Mouse (Mus musculus): ENCODE results near the gene Ralgps1.
"Not testable (repeated sequence)": the region's sequence is repeated elsewhere in the genome, so short reads cannot be mapped to it uniquely, and the experiment has no call there.

The Ralgps1 gene

DNA sequence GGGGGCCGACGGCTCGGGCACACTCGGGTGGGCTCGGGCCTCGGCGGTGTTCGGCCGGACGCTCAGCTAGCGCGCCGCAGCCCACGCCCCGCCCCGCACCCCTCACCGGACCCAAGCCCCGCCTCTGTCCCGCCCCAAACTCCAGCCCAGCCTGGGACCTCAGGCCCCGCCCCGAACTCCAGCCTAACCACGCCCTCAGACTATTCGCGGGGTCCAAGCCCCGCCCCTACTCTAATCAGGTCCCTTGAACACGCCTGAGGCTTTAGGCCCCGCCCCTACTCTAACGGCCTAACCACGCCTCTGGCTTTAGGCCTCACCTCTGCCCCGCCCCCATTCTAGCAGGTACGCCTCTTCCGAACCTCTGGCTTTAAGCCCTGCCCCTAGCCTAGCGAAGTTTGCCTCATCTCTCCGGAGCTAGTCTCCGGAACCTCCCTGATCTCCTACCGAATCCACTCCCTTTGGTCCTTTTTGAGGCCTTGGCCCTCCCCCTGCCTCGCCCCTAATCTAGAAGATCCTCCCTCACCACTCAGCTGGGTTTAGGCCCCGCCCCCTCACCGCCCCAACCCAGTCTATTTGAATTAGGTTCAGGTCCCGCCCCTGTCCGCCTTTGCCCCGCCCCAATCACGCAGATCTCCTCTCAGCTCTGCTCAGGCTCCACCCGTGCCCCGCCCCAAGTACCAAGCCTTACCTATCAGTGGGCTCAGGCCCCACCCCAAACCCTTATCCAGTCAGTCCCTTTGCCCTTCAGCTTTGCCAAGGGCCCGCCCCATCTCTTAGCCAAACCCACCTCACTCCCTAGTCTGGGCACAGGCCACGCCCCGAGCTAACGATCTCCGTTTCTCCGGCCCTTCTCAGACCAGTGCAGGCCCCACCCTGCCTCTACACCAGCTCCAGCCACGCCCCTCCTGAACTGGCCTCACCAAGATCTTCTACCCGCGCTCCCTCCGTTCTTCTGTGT lies 240.5 kb downstream of the Ralgps1 start:
- DNase-seq = peak; percentile 100

DNA sequence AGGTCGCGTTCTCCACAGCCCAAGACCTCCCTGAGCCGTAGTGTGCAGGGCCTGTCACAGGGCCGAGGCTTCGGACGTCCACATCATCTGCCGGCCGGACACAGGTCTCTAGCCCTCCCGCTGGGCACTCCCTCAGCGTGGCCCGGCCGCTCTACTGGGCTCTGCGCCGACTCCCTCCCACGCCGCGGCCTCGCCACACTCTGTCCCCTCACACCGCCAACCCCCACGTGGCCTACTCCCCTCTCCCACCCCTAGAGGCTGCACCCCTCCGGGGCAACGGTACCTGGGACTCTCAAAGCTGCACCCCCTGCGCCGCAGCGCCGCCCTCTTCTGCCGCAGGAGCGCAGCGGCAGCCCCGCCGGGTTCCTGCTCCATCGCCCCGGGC lies 241.2 kb downstream of the Ralgps1 start:
- DNase-seq = no peak

DNA sequence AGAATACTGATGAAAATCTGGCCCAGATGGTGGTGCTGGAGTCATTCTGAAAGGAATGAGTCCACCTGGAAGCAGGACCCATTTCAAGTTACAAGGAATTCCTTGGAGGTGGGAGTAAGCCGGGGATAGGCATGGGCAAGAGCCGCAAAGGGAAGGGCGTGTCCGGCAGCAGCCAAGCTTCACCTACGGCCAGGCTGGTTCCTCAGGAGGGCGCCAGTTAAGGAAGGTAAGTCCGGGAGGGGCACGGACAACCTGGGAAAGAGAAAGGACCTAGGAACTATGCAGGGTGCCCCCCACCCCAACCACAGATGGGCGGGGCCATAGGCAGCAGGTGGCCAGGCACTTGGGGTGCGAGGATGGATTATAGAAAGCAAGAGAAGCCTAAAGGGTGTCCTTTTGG lies 241.6 kb downstream of the Ralgps1 start:
- peak; percentile 49 for DNase-seq

DNA sequence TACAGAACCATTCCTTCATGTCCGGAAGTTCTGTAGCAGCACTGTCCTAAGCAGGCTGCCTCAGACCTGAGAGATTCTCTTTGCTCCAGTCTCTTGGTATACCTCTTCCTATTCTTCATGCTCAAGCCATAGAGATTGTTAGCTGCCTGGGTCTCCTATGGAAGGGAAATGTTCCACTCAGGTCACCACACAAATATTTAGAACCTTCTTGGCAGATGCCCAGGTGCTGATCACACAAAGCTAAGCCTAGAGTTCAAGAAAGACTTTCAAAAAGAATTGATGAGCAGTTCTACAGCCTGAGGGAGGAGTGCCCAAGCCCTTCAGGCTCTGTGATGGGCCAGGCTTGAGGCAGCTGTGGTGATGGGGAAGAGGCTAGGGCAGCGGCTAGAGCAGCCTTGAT lies 242.3 kb downstream of the Ralgps1 start:
- no peak for DNase-seq

- DNase-seq = no peak
Measured at GRCm38 (mm10) chr2:33127271-33127670, 244.0 kb downstream of the Ralgps1 start.

GRCm38 (mm10) chr2:33122856-33123255 lies 248.4 kb downstream of the Ralgps1 start:
- DNase-seq = peak; percentile 20

DNA sequence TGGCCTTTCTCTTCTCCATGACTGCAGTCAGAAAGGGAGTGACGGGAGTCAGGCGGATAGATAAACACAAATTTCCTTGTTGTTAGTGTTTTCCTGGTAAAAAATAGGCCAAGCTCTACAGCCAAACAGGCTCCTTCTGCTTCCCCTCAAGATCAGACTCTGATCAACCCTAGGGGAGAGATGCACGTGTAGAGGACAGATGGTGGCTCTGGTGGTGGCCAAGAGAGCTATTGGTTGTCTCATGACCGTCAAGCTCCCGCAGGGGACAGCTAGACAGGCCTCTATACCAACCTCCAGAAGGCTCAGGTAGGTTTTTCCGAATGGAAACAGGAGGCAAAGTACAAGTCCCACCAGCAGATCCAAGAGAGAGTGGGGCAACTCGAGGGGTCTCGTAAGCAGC lies 270.8 kb downstream of the Ralgps1 start:
- DNase-seq = no peak

- not testable (repeated sequence) for DNase-seq
Measured at GRCm38 (mm10) chr2:33097326-33097725, 274.0 kb downstream of the Ralgps1 start.

GRCm38 (mm10) chr2:33095221-33095671 lies 276.0 kb downstream of the Ralgps1 start:
- DNase-seq = no peak

GRCm38 (mm10) chr2:33090620-33091520 lies 280.4 kb downstream of the Ralgps1 start:
- DNase-seq = no peak

GRCm38 (mm10) chr2:33090033-33090400 lies 281.3 kb downstream of the Ralgps1 start:
- DNase-seq = not testable (repeated sequence)

- DNase-seq = no peak
Measured at GRCm38 (mm10) chr2:33089356-33090032, 281.8 kb downstream of the Ralgps1 start.

DNA sequence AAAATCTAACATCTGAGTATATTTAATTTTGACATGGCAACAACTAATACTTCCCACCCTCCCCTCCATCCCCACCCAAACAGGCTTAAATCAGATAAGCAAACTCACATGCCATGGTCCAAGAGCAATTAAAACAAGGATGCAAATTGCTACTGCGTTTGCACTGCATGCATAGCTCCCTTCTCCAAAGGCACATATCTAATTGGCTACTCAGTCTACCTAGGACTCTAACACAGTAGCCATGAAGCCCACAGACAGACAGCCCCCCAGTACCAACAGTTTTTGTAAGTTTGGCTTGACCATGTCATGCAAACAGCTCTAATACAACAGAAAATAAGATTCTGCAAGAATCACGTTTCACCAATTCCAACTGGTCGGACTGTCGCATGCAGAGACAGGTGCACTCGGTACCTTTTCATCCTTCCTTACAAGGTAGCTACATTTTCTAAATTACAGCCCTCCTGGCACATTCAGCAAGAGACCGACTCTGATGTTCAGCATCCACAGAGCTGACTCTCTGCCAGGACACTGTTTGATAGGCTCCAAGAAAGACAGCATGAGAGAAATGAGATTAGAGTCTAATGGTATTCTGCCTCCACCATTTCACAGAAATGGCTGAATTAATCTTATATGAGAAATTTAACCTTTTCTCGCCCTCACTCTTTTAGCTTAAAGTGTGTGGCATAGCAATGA lies 284.5 kb downstream of the Ralgps1 start:
- no peak for DNase-seq

DNA sequence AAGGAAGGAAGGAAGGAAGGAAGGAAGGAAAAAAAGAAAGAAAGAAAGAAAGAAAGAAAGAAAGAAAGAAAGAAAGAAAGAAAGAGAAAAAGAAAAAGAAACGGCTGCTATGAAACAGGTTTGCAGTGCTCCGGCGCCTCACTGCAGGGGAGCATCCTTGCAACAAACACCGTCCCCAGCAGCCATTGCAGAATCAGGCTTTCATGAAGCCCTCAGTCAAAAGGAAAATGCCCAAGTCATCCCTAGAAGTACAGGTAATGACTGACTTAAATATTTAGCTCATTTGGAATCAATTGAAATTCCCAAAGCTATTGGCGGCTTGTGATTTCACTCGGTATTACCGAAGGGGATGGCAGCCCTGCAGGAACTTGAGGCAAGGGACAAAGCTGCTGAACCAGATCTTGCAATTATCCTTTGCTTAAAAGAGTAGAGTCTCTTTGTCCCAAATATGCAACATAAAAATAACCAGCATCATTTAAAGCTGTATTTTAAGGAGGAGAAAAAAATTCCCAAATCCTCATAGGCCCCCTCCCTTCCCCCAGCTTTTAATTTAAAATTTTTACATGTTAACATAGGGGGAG lies 285.2 kb downstream of the Ralgps1 start:
- no peak for DNase-seq

- no peak for DNase-seq
Measured at GRCm38 (mm10) chr2:33084221-33084620, 287.1 kb downstream of the Ralgps1 start.

Data from lung, postnatal 10 days (tissue).